Mouse (Mus musculus) heart, adult 2 months (tissue): ENCODE results near the gene Car10.

Experiments used
- CTCF ChIP-seq: fragments of 200-600 bp; IDR thresholded peaks from 2 replicates; pipeline ENCODE4 v1.8.1; 2022; ENCODE audit warnings: antibody characterized with exemption, mild to moderate bottlenecking, moderate library complexity
- POLR2A ChIP-seq: fragments of 200-500 bp; IDR thresholded peaks from 2 replicates; pipeline ENCODE4 v1.6.1; 2011; ENCODE audit warnings: mild to moderate bottlenecking, low read depth, low read length, control low read depth; ENCODE audit not compliant: insufficient read depth

DNA sequence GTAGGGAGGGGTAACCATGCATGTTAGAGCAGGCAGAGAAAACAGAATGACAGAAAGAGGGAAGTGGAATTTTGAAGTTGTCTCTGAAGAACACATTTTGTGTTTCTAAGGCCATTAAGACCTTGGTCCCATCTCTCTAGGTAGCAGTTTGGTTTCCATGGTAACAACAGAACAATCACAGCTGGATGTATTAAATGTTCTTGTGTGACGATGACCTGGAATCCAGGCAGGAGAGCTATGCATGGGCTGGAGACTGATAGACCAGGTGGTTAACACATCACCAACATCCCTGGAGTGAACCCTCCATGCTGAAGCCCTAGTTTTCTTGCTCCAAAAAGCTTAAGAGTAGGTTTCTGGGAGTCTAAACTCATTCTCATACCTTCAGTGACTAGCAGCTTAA lies 505.7 kb downstream of the Car10 start:
- TF ChIP-seq POLR2A (no peak), CTCF (no peak)
